Mouse (Mus musculus) erythroblast, embryonic 14.5 days (primary cell): ENCODE measurements at regions not wholly inside any gene's neighbourhood (a gene's known extent, or its start where the extent isn't known, plus 50 kb on each side); places are given as distances from the start of the nearest gene placed in this dataset.

Experiments
- GATA1 ChIP-seq: IDR thresholded peaks from 2 replicates; pipeline ENCODE4 v1.6.1; 2012; ENCODE audit warnings: low read length, inconsistent platforms, mixed read lengths
- TAL1 ChIP-seq: IDR thresholded peaks from 3 replicates; pipeline ENCODE4 v1.6.1; 2012; ENCODE audit warnings: low read length, inconsistent platforms, mixed read lengths

DNA sequence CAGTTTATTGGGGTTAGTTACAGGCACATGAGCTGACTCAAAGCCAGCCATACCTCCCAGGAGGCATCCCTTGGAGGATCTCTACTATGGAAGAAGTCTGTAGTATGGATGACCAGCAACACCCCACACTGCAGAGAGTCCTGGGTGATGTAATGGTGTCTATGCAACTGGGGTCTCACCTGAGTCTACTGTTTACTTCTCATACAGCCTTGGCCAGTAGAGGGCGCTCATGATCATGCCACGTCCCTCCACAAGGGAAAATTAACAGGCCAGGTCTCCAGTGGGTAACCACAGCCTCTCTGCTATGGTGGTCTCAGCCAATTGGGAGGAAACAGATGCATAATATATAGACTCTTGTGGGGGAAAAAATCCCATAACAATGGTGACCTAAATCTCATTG is 111.7 kb downstream of the Cdh26 start:
- TF ChIP-seq GATA1, result no peak
- no peak for TF ChIP-seq TAL1
